Mouse (Mus musculus) intestine, embryonic 16.5 days (tissue): ENCODE measurements at regions not wholly inside any gene's neighbourhood (a gene's known extent, or its start where the extent isn't known, plus 50 kb on each side); places are given as distances from the start of the nearest gene placed in this dataset.

Source experiments
- ATAC-seq: fragments of 200-750 bp; cut with Nextera tagmentation; 2 replicates; pipeline ENCODE4 v1.8.0; 2017; ENCODE audit warnings: moderate TSS enrichment, moderate library complexity
- H3K27ac ChIP-seq: fragments of 300-500 bp; sonication (generic); 2 replicates; pipeline ENCODE4 v1.5.1; 2014; ENCODE audit warnings: mild to moderate bottlenecking, low read length
- H3K27me3 ChIP-seq: fragments of 300-500 bp; sonication (generic); replicated peaks from 2 replicates; pipeline ENCODE4 v1.6.1; 2014; ENCODE audit warnings: low read length, control low read depth, mixed read lengths; ENCODE audit not compliant: control insufficient read depth, insufficient read depth
- H3K36me3 ChIP-seq: fragments of 300-500 bp; sonication (generic); 2 replicates; pipeline ENCODE4 v1.6.1; 2014; ENCODE audit warnings: low read length, control low read depth; ENCODE audit not compliant: control insufficient read depth, insufficient read depth
- H3K4me1 ChIP-seq: fragments of 300-500 bp; sonication (generic); 2 replicates; pipeline ENCODE4 v1.6.1; 2014; ENCODE audit warnings: low read length, control low read depth, mixed read lengths; ENCODE audit not compliant: control insufficient read depth, insufficient read depth
- H3K4me2 ChIP-seq: fragments of 300-500 bp; sonication (generic); 2 replicates; pipeline ENCODE4 v1.6.1; 2014; ENCODE audit warnings: low read depth, low read length, control low read depth
- H3K4me3 ChIP-seq: fragments of 300-500 bp; sonication (generic); 2 replicates; pipeline ENCODE4 v1.5.1; 2014; ENCODE audit warnings: mild to moderate bottlenecking, low read length
- H3K9ac ChIP-seq: fragments of 300-500 bp; sonication (generic); 2 replicates; pipeline ENCODE4 v1.6.1; 2014; ENCODE audit warnings: low read depth, low read length
- H3K9me3 ChIP-seq: fragments of 300-500 bp; sonication (generic); 2 replicates; pipeline ENCODE4 v1.6.1; 2016; ENCODE audit warnings: low read length, control low read depth; ENCODE audit not compliant: control insufficient read depth
- WGBS: fragments of 180-500 bp; shearing (Covaris S2); extraction: QIAGEN DNeasy Blood & Tissue Kit; methylation state at CpG from one replicate; pipeline ENCODE4 v1.1.7; 2014; 5-methylcytosine and 5-hydroxymethylcytosine counted together

DNA sequence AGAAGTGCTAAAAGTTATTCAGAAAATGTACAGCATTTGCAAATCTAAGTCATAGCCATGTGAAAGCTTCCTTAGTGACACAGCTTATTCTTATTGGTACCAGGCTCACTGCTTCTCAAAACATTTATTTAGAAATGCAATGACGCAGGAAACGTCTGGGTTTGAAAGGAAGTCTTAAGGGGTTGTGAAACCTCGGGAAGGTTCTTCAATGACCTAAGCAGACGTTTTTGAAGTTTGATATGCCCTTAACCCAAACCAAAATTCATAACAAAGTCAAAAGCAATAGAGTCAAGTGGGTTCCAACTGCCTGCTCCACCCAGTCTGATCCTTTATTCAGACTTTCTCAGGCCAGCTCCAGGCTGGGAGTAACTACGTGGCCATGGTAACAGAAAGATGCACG, 99.2 kb upstream of the Irx5 start:
- ATAC-seq = no peak
- no peak overlapping the region for H3K4me2 ChIP-seq
- 61% methylated on average over 6 of the region's 6 CpGs for WGBS
- no peaks in the 10 kb centered on the region for H3K4me1 ChIP-seq
- H3K9me3 ChIP-seq = no peaks in the 10 kb centered on the region
- H3K27ac ChIP-seq = no peak overlapping the region
- no peaks in the 10 kb centered on the region for H3K36me3 ChIP-seq
- H3K27me3 ChIP-seq = no peaks in the 10 kb centered on the region
- no peak overlapping the region for H3K9ac ChIP-seq
- H3K4me3 ChIP-seq = no peak overlapping the region

DNA sequence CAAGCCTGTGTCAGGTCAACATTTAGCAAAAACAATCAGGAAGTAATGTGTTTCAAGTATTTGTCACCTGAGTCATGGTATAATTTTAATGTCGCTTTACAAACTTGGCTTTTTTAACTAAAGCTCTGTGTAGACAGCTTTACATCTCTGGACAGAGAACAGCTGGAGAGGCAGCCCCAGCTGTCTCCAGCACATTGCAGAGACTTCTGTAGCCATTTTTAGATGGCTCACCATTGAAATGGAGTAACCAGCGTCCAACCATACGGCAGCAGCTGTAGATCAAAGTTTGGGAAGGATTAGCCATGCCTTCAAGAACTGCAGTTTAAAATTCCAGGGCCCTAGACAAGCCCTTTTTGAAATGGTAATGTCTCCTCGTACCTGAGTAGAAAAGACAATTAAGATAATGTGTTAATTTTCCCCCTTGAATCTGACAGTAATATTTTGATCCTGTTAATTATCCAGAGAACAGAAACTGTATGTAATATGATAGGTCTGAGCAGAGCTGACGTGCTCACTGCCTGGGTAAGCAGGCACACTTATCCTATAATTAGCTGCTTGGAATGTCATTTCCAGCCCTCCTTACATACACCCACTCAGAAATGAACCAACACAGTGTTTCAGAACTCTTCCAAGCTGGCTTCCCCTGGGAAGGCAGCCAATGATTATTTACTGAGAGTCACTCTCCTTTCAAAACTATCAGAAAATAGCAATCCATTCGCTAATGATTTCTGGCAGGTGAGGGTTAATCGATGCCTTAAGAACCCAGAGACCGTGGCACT, 104.6 kb upstream of the Irx5 start:
- H3K4me1 ChIP-seq = no peaks in the 10 kb centered on the region
- 58% methylated on average over 8 of the region's 8 CpGs for WGBS
- H3K9ac ChIP-seq = no peak overlapping the region
- no peak for ATAC-seq
- H3K27me3 ChIP-seq = no peaks in the 10 kb centered on the region
- no peak overlapping the region for H3K4me2 ChIP-seq
- H3K27ac ChIP-seq = no peak overlapping the region
- no peak overlapping the region for H3K4me3 ChIP-seq
- H3K9me3 ChIP-seq = no peaks in the 10 kb centered on the region
- no peaks in the 10 kb centered on the region for H3K36me3 ChIP-seq

GRCm38 (mm10) chr8:92246301-92246700, 111.1 kb upstream of the Irx5 start:
- 70% methylated on average over 4 of the region's 4 CpGs for WGBS
- no peak for ATAC-seq
- Histone ChIP-seq H3K9ac (no peak overlapping the region), H3K36me3 (no peaks in the 10 kb centered on the region), H3K9me3 (no peaks in the 10 kb centered on the region), H3K4me1 (no peaks in the 10 kb centered on the region), H3K27ac (no peak overlapping the region), H3K27me3 (no peaks in the 10 kb centered on the region), H3K4me2 (no peak overlapping the region), H3K4me3 (no peak overlapping the region)

DNA sequence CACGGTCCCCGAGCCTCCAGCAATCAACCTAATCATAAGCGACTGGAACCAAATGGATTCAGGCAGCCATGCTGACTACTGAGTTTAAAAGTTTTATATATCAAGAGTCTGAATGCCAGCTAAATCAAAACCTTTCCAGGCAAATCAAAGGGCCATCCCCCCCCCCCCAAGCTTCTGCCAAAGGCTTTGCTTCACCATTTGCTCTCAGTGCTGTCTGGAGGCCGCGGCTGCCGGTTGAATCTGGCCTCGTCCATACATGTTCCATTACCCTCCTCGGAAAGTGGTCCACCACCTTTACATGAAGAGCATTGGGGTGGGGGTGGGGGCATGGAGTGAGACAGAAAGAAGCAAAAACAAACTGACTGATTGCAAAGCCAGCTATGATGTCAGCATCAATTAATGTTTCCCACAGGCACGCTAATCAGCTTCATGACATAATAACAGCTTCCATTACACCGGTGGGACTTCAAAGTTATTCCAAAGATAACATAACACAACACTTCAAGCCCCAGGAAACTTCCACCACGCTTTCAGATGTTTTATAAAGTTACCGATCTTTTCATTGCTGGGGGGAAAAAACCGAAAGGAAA, 116.6 kb upstream of the Irx5 start:
- WGBS = 79% methylated on average over 13 of the region's 13 CpGs
- Histone ChIP-seq H3K27ac (no peak overlapping the region), H3K4me3 (no peak overlapping the region), H3K9me3 (no peaks in the 10 kb centered on the region), H3K36me3 (no peaks in the 10 kb centered on the region), H3K4me2 (no peak overlapping the region), H3K4me1 (no peaks in the 10 kb centered on the region), H3K9ac (no peak overlapping the region), H3K27me3 (no peaks in the 10 kb centered on the region)
- ATAC-seq = no peak

- H3K9me3 ChIP-seq = no peaks in the 10 kb centered on the region
- no peak overlapping the region for H3K9ac ChIP-seq
- H3K27ac ChIP-seq = no peak overlapping the region
- 57% methylated on average over 23 of the region's 23 CpGs for WGBS
- no peaks in the 10 kb centered on the region for H3K36me3 ChIP-seq
- no peak overlapping the region for H3K4me3 ChIP-seq
- H3K4me1 ChIP-seq = no peaks in the 10 kb centered on the region
- no peak overlapping the region for H3K4me2 ChIP-seq
- H3K27me3 ChIP-seq = no peaks in the 10 kb centered on the region
- no peak for ATAC-seq
Observed at GRCm38 (mm10) chr8:92231326-92232225, 125.8 kb upstream of the Irx5 start.

- H3K36me3 ChIP-seq = no peaks in the 10 kb centered on the region
Observed at GRCm38 (mm10) chr8:92229526-92229925, 127.9 kb upstream of the Irx5 start.

GRCm38 (mm10) chr8:92224929-92225328, 132.5 kb upstream of the Irx5 start:
- no peak overlapping the region for H3K27ac ChIP-seq
- H3K9me3 ChIP-seq = no peaks in the 10 kb centered on the region
- no peaks in the 10 kb centered on the region for H3K27me3 ChIP-seq
- 81% methylated on average over 3 of the region's 3 CpGs for WGBS
- H3K36me3 ChIP-seq = no peaks in the 10 kb centered on the region
- H3K4me2 ChIP-seq = no peak overlapping the region
- no peak for ATAC-seq
- H3K4me3 ChIP-seq = no peak overlapping the region
- H3K4me1 ChIP-seq = no peaks in the 10 kb centered on the region
- no peak overlapping the region for H3K9ac ChIP-seq

More at GRCm38 (mm10) chr8:92229526-92229925, 127.9 kb upstream of the Irx5 start:
- Histone ChIP-seq H3K9me3 (no peaks in the 10 kb centered on the region), H3K4me2 (no peak overlapping the region), H3K27ac (no peak overlapping the region), H3K4me3 (no peak overlapping the region), H3K27me3 (no peaks in the 10 kb centered on the region), H3K4me1 (no peaks in the 10 kb centered on the region), H3K9ac (no peak overlapping the region)
- 97% methylated on average over 2 of the region's 2 CpGs for WGBS
- no peak for ATAC-seq

DNA sequence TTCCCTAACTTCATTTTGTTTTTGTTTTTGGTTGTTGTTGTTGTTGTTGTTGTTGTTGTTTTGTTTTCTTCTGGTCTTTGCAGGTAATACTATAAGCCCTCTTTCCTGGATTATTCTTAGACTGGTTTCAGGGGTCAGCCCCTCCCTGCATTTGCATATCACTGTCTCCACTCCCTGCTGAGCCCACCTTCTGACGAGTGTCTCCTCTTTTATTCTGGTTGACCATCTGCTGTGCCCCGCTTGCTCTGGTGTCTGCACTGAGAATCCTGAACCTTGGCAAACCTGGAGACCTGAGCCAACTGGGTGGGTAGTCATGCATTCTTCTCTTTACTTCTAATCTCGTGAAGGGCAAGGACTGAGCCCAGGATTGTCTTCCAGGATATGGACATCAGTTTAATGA, 134.4 kb upstream of the Irx5 start:
- H3K4me2 ChIP-seq = no peak overlapping the region
- H3K9ac ChIP-seq = no peak overlapping the region
- H3K27ac ChIP-seq = no peak overlapping the region
- H3K27me3 ChIP-seq = no peaks in the 10 kb centered on the region
- H3K9me3 ChIP-seq = no peaks in the 10 kb centered on the region
- H3K36me3 ChIP-seq = no peaks in the 10 kb centered on the region
- no peaks in the 10 kb centered on the region for H3K4me1 ChIP-seq
- H3K4me3 ChIP-seq = no peak overlapping the region
- 50% methylated on average over 3 of the region's 3 CpGs for WGBS
- no peak for ATAC-seq

DNA sequence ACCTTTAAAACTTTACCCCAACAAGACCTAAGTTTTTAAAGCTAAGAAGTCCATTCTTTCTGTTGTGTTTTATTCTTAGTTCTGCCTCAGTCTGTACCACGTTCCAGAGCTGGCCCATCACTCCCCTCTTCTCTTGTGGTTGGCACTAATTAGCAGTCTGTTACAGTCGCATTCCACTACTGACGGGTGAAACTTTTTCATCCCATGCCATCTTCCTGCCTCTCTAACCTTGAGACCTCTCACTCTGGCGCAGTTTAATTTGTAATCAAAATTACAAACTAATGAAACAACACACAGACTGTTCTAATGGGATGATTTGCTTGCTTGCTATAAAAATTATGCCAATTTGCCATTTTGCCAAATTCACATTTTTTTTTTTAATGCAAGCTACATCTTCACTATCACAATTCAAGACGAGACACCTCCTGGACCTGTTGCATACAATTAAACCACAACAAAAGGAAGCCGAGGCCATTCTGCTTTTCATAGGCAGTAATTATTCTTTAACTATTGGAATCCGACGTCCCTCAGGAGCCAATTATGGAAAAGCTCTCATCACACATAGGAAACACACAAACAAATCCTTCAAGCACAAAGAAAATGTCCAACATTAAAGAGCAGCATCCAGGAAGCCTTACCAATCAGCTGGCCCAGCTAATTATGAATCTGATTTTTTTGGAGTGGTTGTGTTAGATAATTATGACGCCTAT, 138.1 kb upstream of the Irx5 start:
- Histone ChIP-seq H3K27ac (no peak overlapping the region), H3K9me3 (no peaks in the 10 kb centered on the region), H3K4me1 (no peaks in the 10 kb centered on the region), H3K27me3 (no peaks in the 10 kb centered on the region; the same call in 1 of the 2 replicates), H3K4me2 (no peak overlapping the region), H3K4me3 (no peak overlapping the region), H3K9ac (no peak overlapping the region), H3K36me3 (no peaks in the 10 kb centered on the region)
- no peak for ATAC-seq
- 78% methylated on average over 9 of the region's 9 CpGs for WGBS
